Mouse (Mus musculus): ENCODE measurements at regions not wholly inside any gene's neighbourhood (a gene's known extent, or its start where the extent isn't known, plus 50 kb on each side); places are given as distances from the start of the nearest gene placed in this dataset.

DNA sequence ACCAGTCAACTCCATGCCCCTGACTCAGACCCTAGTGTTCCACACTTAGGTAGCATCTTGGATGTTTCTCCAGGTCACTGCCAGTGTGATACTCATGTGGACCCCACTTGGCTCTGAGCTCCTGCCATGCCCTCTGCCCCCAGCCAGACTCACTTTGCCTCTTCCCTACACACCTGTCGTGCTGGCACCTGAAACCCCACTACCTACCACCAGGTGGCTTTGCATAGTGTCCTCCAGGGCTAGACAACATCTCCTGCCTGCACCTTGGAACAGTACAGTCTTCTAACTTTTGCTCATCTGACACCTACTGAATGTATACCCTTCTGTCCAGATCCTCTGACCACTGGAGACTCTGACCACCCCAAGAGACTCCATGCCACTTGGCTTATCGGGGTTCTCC is 80.6 kb downstream of the Fam53a start:
- no peak overlapping the region for H3K4me3 ChIP-seq (replicated peaks)
- TF ChIP-seq GATA1 (IDR thresholded peaks at IDR 0.05; ENCODE audit: borderline replicate concordance, low read length) = no peak
- no peak for TF ChIP-seq FLI1 (IDR thresholded peaks at IDR 0.05; ENCODE audit: low read length)
- H3K36me3 ChIP-seq (replicated peaks; ENCODE audit: low read length) = no peaks in the 10 kb centered on the region
- H3K9me3 ChIP-seq = peaks cover 4% of the 10 kb centered on the region; the same call in 1 of the 2 replicates
- H3K27me3 ChIP-seq (replicated peaks) = peaks cover 74% of the 10 kb centered on the region
- peaks cover 8% of the 10 kb centered on the region for H3K4me1 ChIP-seq

GRCm38 (mm10) chr5:33543372-33543771 is 86.1 kb downstream of the Fam53a start:
- H3K9me3 ChIP-seq = no peaks in the 10 kb centered on the region
- no peaks in the 10 kb centered on the region; the same call in 1 of the 2 replicates for H3K4me1 ChIP-seq
- H3K27me3 ChIP-seq (replicated peaks) = peaks cover 89% of the 10 kb centered on the region
- no peak for TF ChIP-seq FLI1 (IDR thresholded peaks at IDR 0.05; ENCODE audit: low read length)
- no peak overlapping the region for H3K4me3 ChIP-seq (replicated peaks)
- H3K36me3 ChIP-seq (replicated peaks; ENCODE audit: low read length) = no peaks in the 10 kb centered on the region

GRCm38 (mm10) chr5:33542643-33543042 is 86.8 kb downstream of the Fam53a start:
- TF ChIP-seq FLI1 (IDR thresholded peaks at IDR 0.05; ENCODE audit: low read length) = no peak
- TF ChIP-seq GATA1 (IDR thresholded peaks at IDR 0.05; ENCODE audit: borderline replicate concordance, low read length) = no peak
- H3K27me3 ChIP-seq (replicated peaks) = peaks cover 90% of the 10 kb centered on the region

DNA sequence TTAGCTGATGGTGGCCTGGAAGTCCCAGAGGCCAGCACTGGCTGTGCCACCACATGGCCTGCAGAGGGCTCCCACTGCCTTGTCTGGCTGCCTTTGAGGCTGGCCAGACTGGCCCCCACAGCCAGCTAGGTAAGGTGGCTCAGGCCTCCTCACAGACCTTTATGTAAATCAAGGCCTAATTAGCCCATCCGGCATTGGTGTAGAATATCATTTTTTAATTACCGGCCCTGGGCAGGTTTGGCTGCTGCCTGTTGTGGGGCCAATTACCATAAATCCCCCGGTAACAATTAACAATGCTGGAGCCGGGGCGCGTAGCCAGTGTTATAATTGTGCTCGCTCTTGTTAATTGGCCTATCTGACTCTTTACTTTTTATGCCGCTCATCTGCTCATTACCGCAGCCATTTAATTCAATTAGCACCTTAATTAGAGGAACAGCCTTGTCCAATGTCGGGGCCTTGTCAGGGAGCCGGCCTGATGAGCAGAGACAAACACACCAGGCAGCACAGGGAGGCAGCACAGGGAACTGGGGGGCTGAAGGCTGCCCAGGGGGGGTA is 87.4 kb downstream of the Fam53a start:
- peaks cover 90% of the 10 kb centered on the region for H3K27me3 ChIP-seq (replicated peaks)
- no peak for TF ChIP-seq GATA1 (IDR thresholded peaks at IDR 0.05; ENCODE audit: borderline replicate concordance, low read length)
- no peak for TF ChIP-seq FLI1 (IDR thresholded peaks at IDR 0.05; ENCODE audit: low read length)
- H3K9me3 ChIP-seq = no peaks in the 10 kb centered on the region
- H3K4me1 ChIP-seq = no peaks in the 10 kb centered on the region; the same call in 1 of the 2 replicates
- H3K36me3 ChIP-seq (replicated peaks; ENCODE audit: low read length) = no peaks in the 10 kb centered on the region
- H3K4me3 ChIP-seq (replicated peaks) = no peak overlapping the region

More at GRCm38 (mm10) chr5:33542643-33543042, 86.8 kb downstream of the Fam53a start:
- H3K9me3 ChIP-seq = no peaks in the 10 kb centered on the region
- no peak overlapping the region for H3K4me3 ChIP-seq (replicated peaks)
- no peaks in the 10 kb centered on the region for H3K36me3 ChIP-seq (replicated peaks; ENCODE audit: low read length)
- no peaks in the 10 kb centered on the region; the same call in 1 of the 2 replicates for H3K4me1 ChIP-seq

GRCm38 (mm10) chr5:33540259-33540658 is 89.2 kb downstream of the Fam53a start:
- no peaks in the 10 kb centered on the region for H3K9me3 ChIP-seq
- no peaks in the 10 kb centered on the region for H3K36me3 ChIP-seq (replicated peaks; ENCODE audit: low read length)
- TF ChIP-seq FLI1 (IDR thresholded peaks at IDR 0.05; ENCODE audit: low read length) (no peak), GATA1 (IDR thresholded peaks at IDR 0.05; ENCODE audit: borderline replicate concordance, low read length) (no peak)
- H3K27me3 ChIP-seq (replicated peaks) = peaks cover 92% of the 10 kb centered on the region
- peaks cover 9% of the 10 kb centered on the region for H3K4me1 ChIP-seq
- no peak overlapping the region for H3K4me3 ChIP-seq (replicated peaks)

- no peaks in the 10 kb centered on the region for H3K36me3 ChIP-seq (replicated peaks; ENCODE audit: low read length)
- peaks cover 16% of the 10 kb centered on the region for H3K4me1 ChIP-seq
- H3K27me3 ChIP-seq (replicated peaks) = peaks cover 97% of the 10 kb centered on the region
- no peak for TF ChIP-seq GATA1 (IDR thresholded peaks at IDR 0.05; ENCODE audit: borderline replicate concordance, low read length)
- TF ChIP-seq FLI1 (IDR thresholded peaks at IDR 0.05; ENCODE audit: low read length) = no peak
- H3K9me3 ChIP-seq = 0 out of 2 replicates have a peak, but pooled peaks cover 6% of the 10 kb centered on the region
- no peak overlapping the region for H3K4me3 ChIP-seq (replicated peaks)
These were observed 92.0 kb downstream of the Fam53a start for GRCm38 (mm10) chr5:33537429-33537828.

- Histone ChIP-seq H3K4me1 (peaks cover 16% of the 10 kb centered on the region), H3K27me3 (replicated peaks) (peaks cover 98% of the 10 kb centered on the region), H3K36me3 (replicated peaks; ENCODE audit: low read length) (no peaks in the 10 kb centered on the region), H3K9me3 (0 out of 2 replicates have a peak, but pooled peaks cover 6% of the 10 kb centered on the region), H3K4me3 (replicated peaks) (no peak overlapping the region)
- TF ChIP-seq FLI1 (IDR thresholded peaks at IDR 0.05; ENCODE audit: low read length) = no peak
- no peak for TF ChIP-seq GATA1 (IDR thresholded peaks at IDR 0.05; ENCODE audit: borderline replicate concordance, low read length)
These were observed 92.4 kb downstream of the Fam53a start for GRCm38 (mm10) chr5:33537017-33537416.

- no peak for TF ChIP-seq FLI1 (IDR thresholded peaks at IDR 0.05; ENCODE audit: low read length)
- H3K27me3 ChIP-seq (replicated peaks) = peaks cover 97% of the 10 kb centered on the region
- peaks cover 16% of the 10 kb centered on the region for H3K4me1 ChIP-seq
- H3K36me3 ChIP-seq (replicated peaks; ENCODE audit: low read length) = no peaks in the 10 kb centered on the region
- 0 out of 2 replicates have a peak, but pooled peaks cover 6% of the 10 kb centered on the region for H3K9me3 ChIP-seq
- no peak overlapping the region for H3K4me3 ChIP-seq (replicated peaks)
These were observed 93.2 kb downstream of the Fam53a start for GRCm38 (mm10) chr5:33536261-33536660.

DNA sequence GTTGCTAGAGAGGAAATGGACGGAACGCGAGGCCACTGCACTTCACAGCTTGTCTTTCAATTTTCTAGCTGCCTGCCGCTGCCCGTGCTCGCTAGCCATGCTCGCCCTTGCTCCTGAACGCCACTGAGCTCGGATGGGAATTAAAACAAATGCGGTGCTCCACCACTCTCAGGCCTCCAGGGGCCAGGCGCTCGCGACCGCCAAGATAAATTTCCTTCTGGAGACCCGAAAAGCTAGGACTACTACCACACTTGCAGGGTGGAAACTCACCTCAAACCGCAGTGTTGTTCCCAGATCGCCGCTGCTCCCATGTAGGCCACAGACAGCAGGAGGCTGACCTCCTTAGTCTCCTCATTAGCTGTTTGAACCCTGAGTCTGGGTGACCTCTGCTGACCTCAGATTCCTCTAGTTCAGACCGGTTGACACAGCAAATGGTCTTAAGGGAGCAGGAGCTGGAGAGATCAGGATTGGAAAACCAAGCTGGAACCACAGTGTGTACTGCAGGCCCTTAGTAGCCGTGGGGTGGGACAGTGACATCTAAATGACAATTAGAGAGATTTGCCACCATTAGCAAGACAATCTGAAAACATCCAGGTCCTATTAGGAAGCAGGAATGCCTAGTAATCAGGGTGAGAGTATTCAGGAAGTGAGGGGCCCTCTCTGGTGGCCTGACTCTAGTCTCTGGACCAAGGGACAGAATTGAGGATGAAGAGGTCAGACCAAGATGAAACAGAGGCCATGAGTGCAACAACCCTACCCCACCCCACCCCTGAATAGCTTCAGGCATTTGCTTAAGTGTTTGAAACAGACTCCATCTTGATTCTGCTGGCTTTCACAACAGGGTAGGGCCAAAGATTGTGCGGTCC is 94.1 kb downstream of the Fam53a start:
- no peaks in the 10 kb centered on the region for H3K36me3 ChIP-seq (replicated peaks; ENCODE audit: low read length)
- H3K27me3 ChIP-seq (replicated peaks) = peaks cover 91% of the 10 kb centered on the region
- no peak overlapping the region for H3K4me3 ChIP-seq (replicated peaks)
- no peak for TF ChIP-seq FLI1 (IDR thresholded peaks at IDR 0.05; ENCODE audit: low read length)
- 0 out of 2 replicates have a peak, but pooled peaks cover 6% of the 10 kb centered on the region for H3K9me3 ChIP-seq
- H3K4me1 ChIP-seq = peaks cover 16% of the 10 kb centered on the region

- peaks cover 19% of the 10 kb centered on the region for H3K4me1 ChIP-seq
- no peaks in the 10 kb centered on the region for H3K36me3 ChIP-seq (replicated peaks; ENCODE audit: low read length)
- no peak overlapping the region for H3K4me3 ChIP-seq (replicated peaks)
- TF ChIP-seq GATA1 (IDR thresholded peaks at IDR 0.05; ENCODE audit: borderline replicate concordance, low read length) (no peak), FLI1 (IDR thresholded peaks at IDR 0.05; ENCODE audit: low read length) (no peak)
- H3K27me3 ChIP-seq (replicated peaks) = peaks cover 85% of the 10 kb centered on the region
- 0 out of 2 replicates have a peak, but pooled peaks cover 6% of the 10 kb centered on the region for H3K9me3 ChIP-seq
These were observed 95.1 kb downstream of the Fam53a start for GRCm38 (mm10) chr5:33534345-33534744.
